ENCODE assay signal across 23 mouse cellular contexts in genomic region chr14:62657469-62657868, GRCm38 (mm10). TPM values are rescaled to one million over a fixed set of nuclear protein-coding genes. Genes with fewer than 3 reads are reported as not detected.
DNase-seq lines count a peak whose midpoint lies in the region; ATAC-seq lines count a peak whose summit lies in the region.
"Had no signal": no experiment of that assay in that cellular context is flagged by ENCODE, and none has a peak within 500 bp of the region (broad histone marks: within the 10 kb centered on the region; RNA-seq: fewer than 3 reads in every experiment).

No protein-coding gene starts in this region.

- DNase-seq in heart, adult 11 months, result peak; percentile 52
- DNase-seq in heart, adult 18-20 months, result no peak
- peak; percentile 62 for DNase-seq in A20 (ENCODE audit: low read depth, low spot score)
- DNase-seq in adrenal gland, postnatal 14 days, result no peak
- no peak for DNase-seq in testis, postnatal 10 days (ENCODE audit: low spot score)
- DNase-seq in urinary bladder, postnatal 14 days (ENCODE audit: low spot score), result no peak
- DNase-seq: adrenal gland, postnatal 25 days; cerebellum, adult 18-20 months; cerebellum, adult 9-10 months; cerebellum, postnatal 14 days; gastrocnemius, postnatal 25 days; kidney, adult 2 months had no signal

- 0 out of 2 replicates have a peak, but pooled peaks have one; percentile 36 for ATAC-seq in common myeloid progenitor, adult 5-6 weeks (replicated peaks; ENCODE audit: low read depth, poor library complexity, severe bottlenecking)
- ATAC-seq in megakaryocyte, adult 5-6 weeks (ENCODE audit: poor library complexity, severe bottlenecking), result peak; percentile 74
- ATAC-seq: forebrain, embryonic 13.5 days; forebrain, embryonic 16.5 days; intestine, postnatal 0 days; Patski had no signal

RNA-seq across cellular contexts. Expression of gene Serpine3, which starts 6.0 kb away (rescaled TPM):
- total RNA-seq in heart, adult 18-20 months (2021), result not detected
- total RNA-seq in common myeloid progenitor, adult 5-6 weeks (2017), result not detected in 2 replicates
- not detected in 2 replicates for total RNA-seq in megakaryocyte, adult 5-6 weeks (2015)
- total RNA-seq in megakaryocyte, adult 5-6 weeks (2017), result not detected in 2 replicates
- total RNA-seq in adrenal gland, postnatal 14 days (2021), result not detected in 2 replicates
- total RNA-seq: adrenal gland, adult 18-20 months; adrenal gland, postnatal 25 days; G1E; gastrocnemius, adult 8-10 months; gastrocnemius, postnatal 25 days; heart, postnatal 25 days; hematopoietic stem cell, adult 5-6 weeks had no signal

Comparison
In these comparisons a context has a peak if more than half of its experiments do, and no peak if none do; other contexts are left out.
1. DNase-seq: peak in heart, adult 11 months (single experiment) and A20 (single experiment); none in heart, adult 18-20 months (0 of 2), adrenal gland, postnatal 14 days (single experiment), testis, postnatal 10 days (single experiment) and urinary bladder, postnatal 14 days (single experiment).